Mouse (Mus musculus) MEL (cell line): ENCODE measurements around the gene Rps23. TPM values are rescaled to one million over a fixed set of nuclear protein-coding genes. Genes with fewer than 3 reads are reported as not detected.

Experiments used
- DNase-seq: peaks from one replicate; pipeline ENCODE4 v3.0.0; 2011; ENCODE audit warnings: low read depth, low spot score
- H3K27ac ChIP-seq: 2 replicates; pipeline ENCODE4 v1.5.1; 2012; ENCODE audit warnings: low read depth, mild to moderate bottlenecking, control low read depth, low read length, moderate library complexity; ENCODE audit not compliant: control insufficient read depth
- H3K27me3 ChIP-seq, 2 experiments: fragments of 150-350 bp in 1 of 2; sonication (generic) in 1 of 2; 2 replicates each; pipeline ENCODE4 v1.6.1; 2012; ENCODE audit warnings: low read length in 2 of 2, mild to moderate bottlenecking in 2 of 2, improper control_type of control experiment in 1 of 2, moderate library complexity in 1 of 2; ENCODE audit not compliant: insufficient read depth in 2 of 2, control insufficient read depth in 1 of 2
- H3K36me3 ChIP-seq, 2 experiments: 2 replicates each; pipeline ENCODE4 v1.6.1; 2012 to 2014; ENCODE audit warnings: low read length in 2 of 2, improper control_type of control experiment in 1 of 2, inconsistent platforms in 1 of 2, mild to moderate bottlenecking in 1 of 2; ENCODE audit not compliant: insufficient read depth in 2 of 2, control insufficient read depth in 1 of 2
- H3K4me1 ChIP-seq, 2 experiments: fragments of 150-350 bp in 1 of 2; sonication (generic) in 1 of 2; 2 replicates each; pipeline ENCODE4 v1.6.1; 2012; ENCODE audit warnings: low read length in 2 of 2, improper control_type of control experiment in 1 of 2, mild to moderate bottlenecking in 1 of 2; ENCODE audit not compliant: insufficient read depth in 2 of 2, control insufficient read depth in 1 of 2
- H3K4me3 ChIP-seq, 2 experiments: fragments of 150-350 bp in 1 of 2; sonication (generic) in 1 of 2; 2 replicates each; pipeline ENCODE4 v1.5.1; 2012; ENCODE audit warnings: low read depth in 2 of 2, low read length in 2 of 2, mild to moderate bottlenecking in 2 of 2, moderate library complexity in 2 of 2, control low read depth in 1 of 2, improper control_type of control experiment in 1 of 2; ENCODE audit not compliant: control insufficient read depth in 1 of 2, insufficient read depth in 1 of 2
- H3K79me2 ChIP-seq: 2 replicates; pipeline ENCODE4 v1.6.1; 2012; ENCODE audit warnings: mild to moderate bottlenecking, low read length, moderate library complexity; ENCODE audit not compliant: control insufficient read depth, poor library complexity, insufficient read depth
- H3K9ac ChIP-seq: 2 replicates; pipeline ENCODE4 v1.6.1; 2012; ENCODE audit warnings: low read depth, mild to moderate bottlenecking, control low read depth, low read length, moderate library complexity; ENCODE audit not compliant: control insufficient read depth, poor library complexity, severe bottlenecking
- H3K9me3 ChIP-seq: fragments of 150-350 bp; sonication (generic); replicated peaks from 2 replicates; pipeline ENCODE4 v1.6.1; 2012; ENCODE audit warnings: mild to moderate bottlenecking, low read length, improper control_type of control experiment, moderate library complexity; ENCODE audit not compliant: insufficient read depth
- BHLHE40 ChIP-seq: IDR thresholded peaks from 2 replicates; pipeline ENCODE4 v1.6.1; 2012; ENCODE audit warnings: low read depth, mild to moderate bottlenecking, inconsistent platforms, low read length, improper control_type of control experiment, borderline replicate concordance
- CHD1 ChIP-seq: IDR thresholded peaks from 2 replicates; pipeline ENCODE4 v1.6.1; 2012; ENCODE audit warnings: low read depth, mild to moderate bottlenecking, inconsistent platforms, low read length, improper control_type of control experiment
- ELF1 ChIP-seq: IDR thresholded peaks from 2 replicates; pipeline ENCODE4 v1.6.1; 2014; ENCODE audit warnings: low read depth, mild to moderate bottlenecking, inconsistent platforms, low read length, improper control_type of control experiment, moderate library complexity
- HCFC1 ChIP-seq: IDR thresholded peaks from 2 replicates; pipeline ENCODE4 v1.6.1; 2012; ENCODE audit warnings: low read depth, mild to moderate bottlenecking, inconsistent platforms, low read length, improper control_type of control experiment, moderate library complexity
- MAFK ChIP-seq: IDR thresholded peaks from 2 replicates; pipeline ENCODE4 v1.6.1; 2011; ENCODE audit warnings: low read depth, mild to moderate bottlenecking, low read length, improper control_type of control experiment, borderline replicate concordance
- MXI1 ChIP-seq: IDR thresholded peaks from 2 replicates; pipeline ENCODE4 v1.6.1; 2011; ENCODE audit warnings: mild to moderate bottlenecking, low read depth, low read length, improper control_type of control experiment
- MYC ChIP-seq: IDR thresholded peaks from 2 replicates; pipeline ENCODE4 v1.6.1; 2011; ENCODE audit warnings: low read depth, mild to moderate bottlenecking, low read length, improper control_type of control experiment, moderate library complexity
- POLR2AphosphoS5 ChIP-seq: IDR thresholded peaks from 2 replicates; pipeline ENCODE4 v1.6.1; 2012; ENCODE audit warnings: low read depth, borderline replicate concordance, mild to moderate bottlenecking, inconsistent platforms, low read length, moderate library complexity, mixed read lengths
- RAD21 ChIP-seq: IDR thresholded peaks from 2 replicates; pipeline ENCODE4 v1.6.1; 2011; ENCODE audit warnings: mild to moderate bottlenecking, low read depth, low read length, improper control_type of control experiment
- RCOR1 ChIP-seq: IDR thresholded peaks from 2 replicates; pipeline ENCODE4 v1.6.1; 2012; ENCODE audit warnings: low read depth, mild to moderate bottlenecking, inconsistent platforms, low read length, improper control_type of control experiment
- TCF12 ChIP-seq: IDR thresholded peaks from 2 replicates; pipeline ENCODE4 v1.6.1; 2014; ENCODE audit warnings: low read depth, mild to moderate bottlenecking, inconsistent platforms, low read length, improper control_type of control experiment, moderate library complexity
- USF1 ChIP-seq: IDR thresholded peaks from 2 replicates; pipeline ENCODE4 v1.6.1; 2014; ENCODE audit warnings: low read depth, mild to moderate bottlenecking, inconsistent platforms, low read length, improper control_type of control experiment, moderate library complexity
- USF2 ChIP-seq, 2 experiments: IDR thresholded peaks; 2 replicates each; pipeline ENCODE4 v1.6.1; 2011 to 2012; ENCODE audit warnings: improper control_type of control experiment in 2 of 2, low read length in 2 of 2, borderline replicate concordance in 1 of 2, inconsistent platforms in 1 of 2, low read depth in 1 of 2, mild to moderate bottlenecking in 1 of 2; ENCODE audit not compliant: insufficient read depth in 1 of 2
- ZC3H11A ChIP-seq: IDR thresholded peaks from 2 replicates; pipeline ENCODE4 v1.6.1; 2012; ENCODE audit warnings: low read depth, mild to moderate bottlenecking, inconsistent platforms, low read length, improper control_type of control experiment
- ZNF384 ChIP-seq: IDR thresholded peaks from 2 replicates; pipeline ENCODE4 v1.6.1; 2012; ENCODE audit warnings: low read depth, mild to moderate bottlenecking, inconsistent platforms, low read length, improper control_type of control experiment
- polyA plus RNA-seq, 2 experiments: library from polyadenylated mRNA; stranded (reverse) in 1 of 2; unstranded in 1 of 2; fragments of >175 nt in 1 of 2; fragments of >200 nt in 1 of 2; gene quantifications; 2 replicates each; pipeline versions ENCODE4 v1.2.1 to v1.2.4; 2012; ENCODE audit warnings: low replicate concordance in 2 of 2, low read depth in 1 of 2; ENCODE audit not compliant: insufficient read length in 2 of 2, insufficient read depth in 1 of 2, missing spikeins in 1 of 2
- total RNA-seq: library from RNA; depleted of rRNA; stranded (reverse); fragments of 300-350 nt; gene quantifications from 2 replicates; pipeline ENCODE4 v1.2.3, GENCODE M21; 2012

The Rps23 gene
- total and polyA plus RNA-seq, 3 experiments: 389 to 2,086 TPM; not detected in 1

GRCm38 (mm10) chr13:90907376-90907775, 15.4 kb upstream of the Rps23 start:
- Histone ChIP-seq H3K79me2 (no peaks in the 10 kb centered on the region), H3K36me3 (no peaks in the 10 kb centered on the region), H3K27ac (no peak overlapping the region), H3K9me3 (no peaks in the 10 kb centered on the region), H3K27me3 (no peaks in the 10 kb centered on the region; a peak in 2 of 4 replicates), H3K4me3 (no peak overlapping the region), H3K9ac (no peak overlapping the region), H3K4me1 (no peaks in the 10 kb centered on the region)
- DNase-seq: no peak
- TF ChIP-seq MYC (no peak), RCOR1 (no peak), MAFK (no peak), ZNF384 (no peak), TCF12 (no peak), CHD1 (no peak), POLR2AphosphoS5 (no peak), ELF1 (no peak), BHLHE40 (no peak), ZC3H11A (no peak), USF2 (IDR thresholded peaks at IDR 0.05; ENCODE audit: borderline replicate concordance in 1 of 2, insufficient read depth in 1 of 2, low read depth in 1 of 2, low read length in 2 of 2) (no peak), MXI1 (no peak), RAD21 (no peak), HCFC1 (no peak)

DNA sequence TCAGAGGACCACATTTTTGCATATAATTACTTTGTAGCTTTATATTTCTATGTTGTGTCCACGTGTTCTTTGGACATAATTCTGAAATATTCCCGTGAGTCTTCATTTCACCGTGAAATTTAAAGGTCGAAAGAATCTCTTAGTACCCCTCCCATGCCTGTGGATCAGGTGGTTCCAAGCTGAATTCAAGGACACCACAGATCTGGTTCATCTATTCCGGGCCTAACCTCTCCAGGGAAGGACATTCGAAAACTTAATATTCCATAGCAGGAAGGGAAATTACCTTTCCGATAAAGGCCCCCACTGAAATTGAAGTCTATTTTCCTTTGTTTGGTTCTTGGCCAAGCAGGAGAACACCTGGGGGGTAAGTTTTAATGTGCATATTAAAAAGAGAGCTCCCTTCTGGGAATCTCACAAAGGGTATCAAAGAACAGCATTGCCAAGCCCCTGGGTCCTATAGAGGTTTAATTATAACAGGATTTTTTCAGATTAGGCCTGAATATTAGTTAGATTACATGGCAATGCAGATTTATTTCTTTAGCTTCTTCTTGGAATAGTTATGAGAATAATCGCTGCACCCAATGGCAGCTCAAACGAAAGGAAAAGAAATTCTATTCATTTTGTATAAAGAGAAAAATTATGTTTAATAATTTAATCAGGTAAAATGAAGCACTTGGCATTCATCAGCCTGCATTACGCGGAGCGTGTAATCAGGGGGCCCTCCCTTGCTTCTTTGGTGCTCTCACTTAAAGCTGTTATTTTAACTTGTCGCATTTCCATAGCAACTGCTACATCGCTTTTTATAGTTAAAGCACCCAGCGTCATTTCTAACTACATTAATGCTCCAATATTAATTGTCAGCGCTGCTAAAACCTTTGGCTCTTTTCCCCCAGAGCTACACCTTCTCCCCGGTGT, 9.7 kb upstream of the Rps23 start:
- H3K27ac ChIP-seq: no peak overlapping the region
- no peak overlapping the region for H3K9ac ChIP-seq
- no peak overlapping the region for H3K4me3 ChIP-seq
- no peak for DNase-seq
- TF ChIP-seq ELF1 (no peak), USF1 (no peak), ZNF384 (no peak)
- H3K27me3 ChIP-seq: peaks cover 0 to 3% of the 10 kb centered on the region in 2 experiments; a peak in 1 of 4 replicates
- H3K4me1 ChIP-seq: no peaks in the 10 kb centered on the region
- H3K79me2 ChIP-seq: no peaks in the 10 kb centered on the region
- no peaks in the 10 kb centered on the region for H3K36me3 ChIP-seq
- no peaks in the 10 kb centered on the region for H3K9me3 ChIP-seq
